Mouse (Mus musculus) embryonic facial prominence, embryonic 12.5 days (tissue): ENCODE results near the gene Hist1h4j. TPM values are rescaled to one million over a fixed set of nuclear protein-coding genes. Genes with fewer than 3 reads are reported as not detected.

Experiments
- microRNA-seq: library from miRNA; unstranded; fragments of <30 nt; microRNA quantifications from one replicate; pipeline ENCODE4, GENCODE M21; 2017
- polyA plus RNA-seq: library from polyadenylated mRNA; unstranded; fragments of >200 nt; fragmentation: Nextera tagmentation; extraction: Ambion mirVana; gene quantifications from 2 replicates; pipeline ENCODE4 v1.2.1, GENCODE M21; 2016

Hist1h4j gene
- polyA plus RNA-seq, 1 experiment from 2014 or later, result 1.6 TPM

Small RNA genes within 50 kb of the gene (microRNA-seq; reads per million reads assigned to microRNA genes)
- gene Gm44357, result not detected
- not detected for gene Gm44367
- not detected for gene Gm44454

Other genes starting within 250 kb of the Hist1h4j start
- 0.37 TPM in 1 of 2 replicates, not detected in the other for gene AK157302, start 239.8 kb upstream of the Hist1h4j start, polyA plus RNA-seq
- 2.3 and 2.9 TPM in 2 replicates for gene Gm11273, start 233.6 kb upstream of the Hist1h4j start, polyA plus RNA-seq
- 8.2 and 9.4 TPM in 2 replicates for gene Zkscan8, start 203.9 kb upstream of the Hist1h4j start, polyA plus RNA-seq
- gene Olfr1366, start 192.3 kb upstream of the Hist1h4j start, polyA plus RNA-seq, result 0.19 and 0.40 TPM in 2 replicates
- 0.08 TPM in 1 of 2 replicates, not detected in the other for gene Olfr1535, start 175.2 kb upstream of the Hist1h4j start, polyA plus RNA-seq
- not detected in 2 replicates for gene Olfr1364, start 153.3 kb upstream of the Hist1h4j start, polyA plus RNA-seq
- not detected in 2 replicates for gene Olfr1362, start 121.0 kb upstream of the Hist1h4j start, polyA plus RNA-seq
- gene Olfr11, start 92.5 kb upstream of the Hist1h4j start, polyA plus RNA-seq, result not detected in 2 replicates
- gene Olfr1361, start 71.7 kb upstream of the Hist1h4j start, polyA plus RNA-seq, result not detected in 2 replicates
- gene Olfr1360, start 57.7 kb upstream of the Hist1h4j start, polyA plus RNA-seq, result not detected in 2 replicates
- gene Olfr1359, start 37.0 kb upstream of the Hist1h4j start, polyA plus RNA-seq, result not detected in 2 replicates
- gene Hist1h2bl, start 18.9 kb upstream of the Hist1h4j start, polyA plus RNA-seq, result 3.1 and 3.6 TPM in 2 replicates
- gene Hist1h2ai, start 18.6 kb upstream of the Hist1h4j start, polyA plus RNA-seq, result 41.3 and 50.1 TPM in 2 replicates
- gene Hist1h3h, start 17.4 kb upstream of the Hist1h4j start, polyA plus RNA-seq, result 17.9 and 30.8 TPM in 2 replicates
- 8.3 and 8.9 TPM in 2 replicates for gene Hist1h2bm, start 13.0 kb upstream of the Hist1h4j start, polyA plus RNA-seq
- gene Hist1h4k, start 15.4 kb downstream of the Hist1h4j start, polyA plus RNA-seq, result 4.7 and 8.9 TPM in 2 replicates
- gene Hist1h2ak, start 18.8 kb downstream of the Hist1h4j start, polyA plus RNA-seq, result 37.1 and 46.3 TPM in 2 replicates
- gene Hist1h2bn, start 19.1 kb downstream of the Hist1h4j start, polyA plus RNA-seq, result 4.1 and 4.3 TPM in 2 replicates
- gene Hist1h1b, start 45.6 kb downstream of the Hist1h4j start, polyA plus RNA-seq, result 35.1 and 35.4 TPM in 2 replicates
- gene Hist1h3i, start 48.3 kb downstream of the Hist1h4j start, polyA plus RNA-seq, result 144 and 172 TPM in 2 replicates
- gene Hist1h2an, start 52.2 kb downstream of the Hist1h4j start, polyA plus RNA-seq, result 13.0 and 18.3 TPM in 2 replicates
- gene Hist1h2bp, start 52.4 kb downstream of the Hist1h4j start, polyA plus RNA-seq, result 1.5 and 1.8 TPM in 2 replicates
- 35.6 and 40.3 TPM in 2 replicates for gene Hist1h2bq, start 75.1 kb downstream of the Hist1h4j start, polyA plus RNA-seq
- gene Hist1h2ao, start 75.4 kb downstream of the Hist1h4j start, polyA plus RNA-seq, result not detected in 2 replicates
- not detected in 2 replicates for gene Hist1h4m, start 76.7 kb downstream of the Hist1h4j start, polyA plus RNA-seq
- gene Hist1h4n, start 97.1 kb downstream of the Hist1h4j start, polyA plus RNA-seq, result 18.0 and 19.5 TPM in 2 replicates
- 4,825 and 4,891 TPM in 2 replicates for gene Hist1h2ap, start 98.4 kb downstream of the Hist1h4j start, polyA plus RNA-seq
- gene Hist1h2br, start 98.7 kb downstream of the Hist1h4j start, polyA plus RNA-seq, result 34.0 and 43.6 TPM in 2 replicates
- 21.7 and 23.6 TPM in 2 replicates for gene Zfp184, start 210.0 kb downstream of the Hist1h4j start, polyA plus RNA-seq
- 0.33 TPM in 1 of 2 replicates, not detected in the other for gene Pom121l2, start 246.1 kb downstream of the Hist1h4j start, polyA plus RNA-seq